Comparison of ENCODE assay signal across 12 mouse cellular contexts in the genomic region with DNA sequence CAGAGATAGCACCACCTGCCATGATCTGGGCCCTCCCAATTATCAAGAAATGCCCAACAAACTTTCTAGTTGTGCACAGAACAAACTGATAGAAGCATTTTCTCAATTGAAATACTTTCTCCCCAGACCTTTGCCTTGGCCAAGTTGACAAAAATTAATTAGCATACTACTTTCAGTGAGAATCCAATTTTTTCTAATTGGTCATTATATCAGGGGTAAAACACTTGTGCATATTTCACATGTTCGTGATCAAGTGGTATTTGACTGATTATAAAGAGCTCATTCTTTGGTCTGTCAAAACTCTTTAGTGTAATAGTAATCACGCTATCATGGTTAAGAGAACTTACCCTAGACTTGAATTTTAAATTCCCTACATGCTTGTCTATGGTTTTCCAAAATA.
"Had no signal": no experiment of that assay in that cellular context is flagged by ENCODE, and none has a peak within 500 bp of the region (broad histone marks: within the 10 kb centered on the region; RNA-seq: fewer than 3 reads in every experiment).

No protein-coding gene starts in this region.

- DNase-seq: left cerebral cortex, postnatal 4 days; liver; liver, embryonic 13.5 days; liver, postnatal 0 days; lung, adult 18-20 months; lung, adult 2 months; lung, embryonic 14.5 days; lung, postnatal 10 days; lung, postnatal 14 days; lung, postnatal 36 days; lung, postnatal 4 days; midbrain, embryonic 14.5 days had no signal
